Mouse (Mus musculus): Measurements from ENCODE around the gene Gm45213. TPM values are rescaled to one million over a fixed set of nuclear protein-coding genes. Genes with fewer than 3 reads are reported as not detected.

Gene Gm45213
- polyA plus RNA-seq, 1 experiment from 2014 or later = not detected

GRCm38 (mm10) chr7:66091553-66091952, 48.2 kb downstream of the Gm45213 start:
- peaks cover 32% of the 10 kb centered on the region for H3K36me3 ChIP-seq (ENCODE audit: control insufficient read depth, insufficient read depth, low read length)

DNA sequence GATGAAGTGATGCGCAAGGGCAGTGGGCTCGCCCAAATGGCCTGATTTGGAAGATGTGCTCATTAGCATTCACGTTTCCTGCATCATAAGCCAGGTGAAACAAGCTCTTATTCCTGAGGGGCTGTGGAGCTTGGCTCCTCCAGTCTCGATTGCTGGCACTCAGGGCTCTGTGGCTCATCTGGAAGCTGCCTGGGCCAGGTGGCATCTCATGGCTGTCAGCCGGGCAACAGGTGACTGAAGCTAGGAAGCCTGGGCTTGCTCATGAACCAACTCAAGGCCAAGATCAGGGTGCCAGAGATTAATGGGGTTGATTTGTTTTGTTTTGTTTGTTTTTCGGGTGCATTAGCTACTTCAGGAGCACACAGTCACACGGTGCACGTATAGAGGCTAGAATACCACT, 49.3 kb downstream of the Gm45213 start:
- ATAC-seq (ENCODE audit: low FRiP score, low TSS enrichment) (no peak), DNase-seq (ENCODE audit: low spot score) (no peak)
- no peak overlapping the region for H3K4me2 ChIP-seq (replicated peaks; ENCODE audit: low read depth)
- H3K4me3 ChIP-seq (ENCODE audit: low read depth, low read length) = no peak overlapping the region
- H3K4me1 ChIP-seq (replicated peaks; ENCODE audit: control insufficient read depth, insufficient read depth) = no peaks in the 10 kb centered on the region
- 78% methylated on average over 8 of the region's 8 CpGs for WGBS
- H3K9ac ChIP-seq (ENCODE audit: low read length) = no peak overlapping the region
- peaks cover 27% of the 10 kb centered on the region for H3K36me3 ChIP-seq (ENCODE audit: control insufficient read depth, insufficient read depth, low read length)
- no peak overlapping the region for H3K27ac ChIP-seq (replicated peaks)
- no peaks in the 10 kb centered on the region for H3K9me3 ChIP-seq (ENCODE audit: control insufficient read depth, low read length)
- TF ChIP-seq EP300 (optimal IDR thresholded peaks at IDR 0.05) = no peak
- no peak for TF ChIP-seq CTCF (IDR thresholded peaks at IDR 0.05; ENCODE audit: low read depth)
- no peaks in the 10 kb centered on the region for H3K27me3 ChIP-seq (ENCODE audit: control insufficient read depth, insufficient read depth, low read length)

More at GRCm38 (mm10) chr7:66091553-66091952, 48.2 kb downstream of the Gm45213 start:
- ATAC-seq (ENCODE audit: low FRiP score, low TSS enrichment) (no peak), DNase-seq (ENCODE audit: low spot score) (no peak)
- Histone ChIP-seq H3K4me2 (replicated peaks; ENCODE audit: low read depth) (no peak overlapping the region), H3K4me1 (replicated peaks; ENCODE audit: control insufficient read depth, insufficient read depth) (no peaks in the 10 kb centered on the region), H3K27ac (replicated peaks) (no peak overlapping the region), H3K27me3 (ENCODE audit: control insufficient read depth, insufficient read depth, low read length) (no peaks in the 10 kb centered on the region), H3K9ac (ENCODE audit: low read length) (no peak overlapping the region), H3K9me3 (ENCODE audit: control insufficient read depth, low read length) (no peaks in the 10 kb centered on the region), H3K4me3 (ENCODE audit: low read depth, low read length) (no peak overlapping the region)
- TF ChIP-seq EP300 (optimal IDR thresholded peaks at IDR 0.05) (no peak), CTCF (IDR thresholded peaks at IDR 0.05; ENCODE audit: low read depth) (no peak)
- 80% methylated on average over 7 of the region's 7 CpGs for WGBS

DNA sequence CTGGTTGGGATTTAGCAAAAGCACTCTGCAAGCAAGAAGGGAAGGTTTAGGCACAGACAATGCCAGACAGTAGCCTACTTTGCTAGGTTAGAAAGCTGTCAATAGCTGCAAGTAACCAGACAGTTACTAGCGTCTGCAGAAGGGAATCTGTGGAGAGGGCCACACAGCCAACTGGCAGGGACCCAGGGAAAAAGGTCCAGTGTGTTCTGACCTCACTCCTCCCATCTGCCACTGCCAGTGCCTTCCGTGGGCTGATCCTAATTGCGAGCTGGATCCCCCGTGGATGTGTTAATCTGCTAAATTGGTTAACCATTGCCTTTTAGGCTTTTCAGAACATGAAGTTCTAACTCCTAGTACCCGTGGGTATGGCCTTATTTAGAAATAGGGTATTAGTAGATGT, 50.7 kb downstream of the Gm45213 start:
- H3K9ac ChIP-seq (ENCODE audit: low read length) = no peak overlapping the region
- H3K27me3 ChIP-seq (ENCODE audit: control insufficient read depth, insufficient read depth, low read length) = no peaks in the 10 kb centered on the region
- no peaks in the 10 kb centered on the region for H3K9me3 ChIP-seq (ENCODE audit: control insufficient read depth, low read length)
- TF ChIP-seq EP300 (optimal IDR thresholded peaks at IDR 0.05) (no peak), CTCF (IDR thresholded peaks at IDR 0.05; ENCODE audit: low read depth) (no peak)
- 69% methylated on average over 5 of the region's 5 CpGs for WGBS
- no peaks in the 10 kb centered on the region for H3K4me1 ChIP-seq (replicated peaks; ENCODE audit: control insufficient read depth, insufficient read depth)
- H3K36me3 ChIP-seq (ENCODE audit: control insufficient read depth, insufficient read depth, low read length) = peaks cover 20% of the 10 kb centered on the region
- no peak overlapping the region for H3K4me2 ChIP-seq (replicated peaks; ENCODE audit: low read depth)
- no peak overlapping the region for H3K27ac ChIP-seq (replicated peaks)
- no peak for ATAC-seq (ENCODE audit: low FRiP score, low TSS enrichment)
- H3K4me3 ChIP-seq (ENCODE audit: low read depth, low read length) = no peak overlapping the region
- DNase-seq (ENCODE audit: low spot score) = no peak

DNA sequence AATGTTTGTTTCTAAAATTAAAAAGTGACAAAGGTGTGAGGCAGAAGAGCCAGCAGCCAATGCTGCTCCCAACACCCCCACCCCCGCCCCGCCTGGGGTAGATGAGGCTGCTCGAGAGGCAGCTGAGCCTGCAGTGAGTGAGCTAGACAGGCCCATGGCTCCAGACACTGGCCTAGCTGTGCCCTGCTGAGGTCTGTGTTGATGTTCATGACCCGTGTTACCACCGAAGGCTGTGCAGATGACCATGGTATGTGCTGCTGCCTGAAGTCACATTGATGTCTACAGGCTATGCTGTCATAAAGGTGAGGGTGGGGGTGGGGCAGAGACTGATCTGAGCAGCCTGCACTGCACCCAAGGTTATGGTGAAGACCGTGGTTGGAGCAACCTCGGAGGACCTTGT, 55.4 kb downstream of the Gm45213 start:
- Histone ChIP-seq H3K4me3 (ENCODE audit: low read depth, low read length) (no peak overlapping the region), H3K9ac (ENCODE audit: low read length) (no peak overlapping the region), H3K36me3 (ENCODE audit: control insufficient read depth, insufficient read depth, low read length) (no peaks in the 10 kb centered on the region), H3K27me3 (ENCODE audit: control insufficient read depth, insufficient read depth, low read length) (no peaks in the 10 kb centered on the region), H3K4me1 (replicated peaks; ENCODE audit: control insufficient read depth, insufficient read depth) (no peaks in the 10 kb centered on the region), H3K9me3 (ENCODE audit: control insufficient read depth, low read length) (no peaks in the 10 kb centered on the region), H3K27ac (replicated peaks) (no peak overlapping the region), H3K4me2 (replicated peaks; ENCODE audit: low read depth) (no peak overlapping the region)
- 90% methylated on average over 7 of the region's 7 CpGs for WGBS
- ATAC-seq (ENCODE audit: low FRiP score, low TSS enrichment) = no peak
- no peak for DNase-seq (ENCODE audit: low spot score)
- TF ChIP-seq CTCF (IDR thresholded peaks at IDR 0.05; ENCODE audit: low read depth) (no peak), EP300 (optimal IDR thresholded peaks at IDR 0.05) (no peak)

- Histone ChIP-seq H3K36me3 (ENCODE audit: control insufficient read depth, insufficient read depth, low read length) (no peaks in the 10 kb centered on the region), H3K4me1 (replicated peaks; ENCODE audit: control insufficient read depth, insufficient read depth) (0 out of 2 replicates have a peak, but pooled peaks cover 2% of the 10 kb centered on the region), H3K9me3 (ENCODE audit: control insufficient read depth, low read length) (no peaks in the 10 kb centered on the region), H3K4me3 (ENCODE audit: low read depth, low read length) (no peak overlapping the region), H3K4me2 (replicated peaks; ENCODE audit: low read depth) (no peak overlapping the region), H3K27ac (replicated peaks) (no peak overlapping the region), H3K9ac (ENCODE audit: low read length) (no peak overlapping the region), H3K27me3 (ENCODE audit: control insufficient read depth, insufficient read depth, low read length) (no peaks in the 10 kb centered on the region)
- ATAC-seq (ENCODE audit: low FRiP score, low TSS enrichment) (no peak), DNase-seq (ENCODE audit: low spot score) (no peak)
- TF ChIP-seq CTCF (IDR thresholded peaks at IDR 0.05; ENCODE audit: low read depth) = peak; percentile 83
- no peak for TF ChIP-seq EP300 (optimal IDR thresholded peaks at IDR 0.05)
- 4% methylated on average over 4 of the region's 4 CpGs for WGBS
These were observed 58.5 kb downstream of the Gm45213 start for GRCm38 (mm10) chr7:66101866-66102265.

- no peak overlapping the region for H3K4me3 ChIP-seq (ENCODE audit: low read depth, low read length)
- H3K9me3 ChIP-seq (ENCODE audit: control insufficient read depth, low read length) = no peaks in the 10 kb centered on the region
- H3K9ac ChIP-seq (ENCODE audit: low read length) = no peak overlapping the region
- no peak overlapping the region for H3K27ac ChIP-seq (replicated peaks)
- H3K4me2 ChIP-seq (replicated peaks; ENCODE audit: low read depth) = no peak overlapping the region
- ATAC-seq (ENCODE audit: low FRiP score, low TSS enrichment) (no peak), DNase-seq (ENCODE audit: low spot score) (no peak)
- TF ChIP-seq CTCF (IDR thresholded peaks at IDR 0.05; ENCODE audit: low read depth) (no peak), EP300 (optimal IDR thresholded peaks at IDR 0.05) (no peak)
- H3K36me3 ChIP-seq (ENCODE audit: control insufficient read depth, insufficient read depth, low read length) = no peaks in the 10 kb centered on the region
- H3K27me3 ChIP-seq (ENCODE audit: control insufficient read depth, insufficient read depth, low read length) = no peaks in the 10 kb centered on the region
- WGBS = 87% methylated on average over 5 of the region's 5 CpGs
- 0 out of 2 replicates have a peak, but pooled peaks cover 4% of the 10 kb centered on the region for H3K4me1 ChIP-seq (replicated peaks; ENCODE audit: control insufficient read depth, insufficient read depth)
These were observed 61.1 kb downstream of the Gm45213 start for GRCm38 (mm10) chr7:66104531-66104930.
